Mouse (Mus musculus): ENCODE results near the gene Pcdh8. TPM values are rescaled to one million over a fixed set of nuclear protein-coding genes. Genes with fewer than 3 reads are reported as not detected.
A peak's percentile ranks its signal among the peaks of the same experiment; 100 is the strongest.

The Pcdh8 gene
- 40.7 and 42.6 TPM in 2 replicates for polyA plus RNA-seq (2016; fragmentation: Nextera tagmentation; extraction: Ambion mirVana)

GRCm38 (mm10) chr14:79771094-79771535, at the start of gene Pcdh8:
Gene Pcdh8, minus strand, starts transcription at chr14:79771312.
- H3K4me2 ChIP-seq (replicated peaks): peak within 1 kb of the TSS; percentile 76
- peak within 1 kb of the TSS; percentile 86 for H3K27ac ChIP-seq
- peaks cover 62% of the 10 kb centered on the region for H3K4me1 ChIP-seq
- no peaks in the 10 kb centered on the region for H3K36me3 ChIP-seq
- ATAC-seq (ENCODE audit: low FRiP score): peak; percentile 89
- peak within 1 kb of the TSS; percentile 58 for H3K4me3 ChIP-seq
- peak within 1 kb of the TSS; percentile 69 for H3K9ac ChIP-seq
- no peaks in the 10 kb centered on the region for H3K9me3 ChIP-seq (replicated peaks)
- H3K27me3 ChIP-seq: peaks cover 58% of the 10 kb centered on the region
- WGBS: under 1% methylated on average over 30 of the region's 30 CpGs

- 55% methylated on average over 8 of the region's 8 CpGs for WGBS
These were observed 43.6 kb upstream of the Pcdh8 start for GRCm38 (mm10) chr14:79814709-79815108.

GRCm38 (mm10) chr14:79814084-79814483, 43.0 kb upstream of the Pcdh8 start:
- no peaks in the 10 kb centered on the region for H3K36me3 ChIP-seq
- H3K4me1 ChIP-seq: no peaks in the 10 kb centered on the region
- H3K27me3 ChIP-seq: 0 out of 2 replicates have a peak, but pooled peaks cover 5% of the 10 kb centered on the region
- WGBS: 32% methylated on average over 1 of the region's 1 CpGs
- H3K27ac ChIP-seq: no peak overlapping the region
- no peak overlapping the region for H3K9ac ChIP-seq
- no peak overlapping the region for H3K4me3 ChIP-seq
- no peak overlapping the region for H3K4me2 ChIP-seq (replicated peaks)
- H3K9me3 ChIP-seq (replicated peaks): no peaks in the 10 kb centered on the region
- ATAC-seq (ENCODE audit: low FRiP score): no peak

More at GRCm38 (mm10) chr14:79814709-79815108, 43.6 kb upstream of the Pcdh8 start:
- H3K4me2 ChIP-seq (replicated peaks): no peak overlapping the region
- no peak overlapping the region for H3K4me3 ChIP-seq
- H3K27me3 ChIP-seq: 0 out of 2 replicates have a peak, but pooled peaks cover 5% of the 10 kb centered on the region
- H3K9me3 ChIP-seq (replicated peaks): no peaks in the 10 kb centered on the region
- H3K9ac ChIP-seq: no peak overlapping the region
- no peak for ATAC-seq (ENCODE audit: low FRiP score)
- no peaks in the 10 kb centered on the region for H3K4me1 ChIP-seq
- no peak overlapping the region for H3K27ac ChIP-seq
- no peaks in the 10 kb centered on the region for H3K36me3 ChIP-seq

- no peaks in the 10 kb centered on the region for H3K27me3 ChIP-seq
- WGBS: 70% methylated on average over 8 of the region's 8 CpGs
- no peak for ATAC-seq (ENCODE audit: low FRiP score)
- no peak overlapping the region for H3K9ac ChIP-seq
- H3K36me3 ChIP-seq: no peaks in the 10 kb centered on the region
- H3K4me2 ChIP-seq (replicated peaks): no peak overlapping the region
- no peaks in the 10 kb centered on the region; the same call in 1 of the 2 replicates for H3K9me3 ChIP-seq (replicated peaks)
- no peaks in the 10 kb centered on the region for H3K4me1 ChIP-seq
- H3K27ac ChIP-seq: no peak overlapping the region
- no peak overlapping the region for H3K4me3 ChIP-seq
These were observed 22.1 kb upstream of the Pcdh8 start for GRCm38 (mm10) chr14:79793179-79793578.

GRCm38 (mm10) chr14:79789535-79789934, 18.4 kb upstream of the Pcdh8 start:
- 41% methylated on average over 4 of the region's 4 CpGs for WGBS
- Histone ChIP-seq H3K9me3 (replicated peaks) (no peaks in the 10 kb centered on the region), H3K4me2 (replicated peaks) (no peak overlapping the region), H3K27me3 (no peaks in the 10 kb centered on the region), H3K4me3 (no peak overlapping the region), H3K9ac (no peak overlapping the region), H3K36me3 (no peaks in the 10 kb centered on the region), H3K4me1 (no peaks in the 10 kb centered on the region), H3K27ac (no peak overlapping the region)
- ATAC-seq (ENCODE audit: low FRiP score): no peak

- Histone ChIP-seq H3K9me3 (replicated peaks) (no peaks in the 10 kb centered on the region), H3K4me3 (no peak overlapping the region), H3K27me3 (no peaks in the 10 kb centered on the region), H3K9ac (no peak overlapping the region), H3K27ac (no peak overlapping the region), H3K4me1 (no peaks in the 10 kb centered on the region), H3K4me2 (replicated peaks) (no peak overlapping the region), H3K36me3 (no peaks in the 10 kb centered on the region)
- 75% methylated on average over 2 of the region's 2 CpGs for WGBS
- ATAC-seq (ENCODE audit: low FRiP score): no peak
These were observed 17.6 kb upstream of the Pcdh8 start for GRCm38 (mm10) chr14:79788656-79789204.

DNA sequence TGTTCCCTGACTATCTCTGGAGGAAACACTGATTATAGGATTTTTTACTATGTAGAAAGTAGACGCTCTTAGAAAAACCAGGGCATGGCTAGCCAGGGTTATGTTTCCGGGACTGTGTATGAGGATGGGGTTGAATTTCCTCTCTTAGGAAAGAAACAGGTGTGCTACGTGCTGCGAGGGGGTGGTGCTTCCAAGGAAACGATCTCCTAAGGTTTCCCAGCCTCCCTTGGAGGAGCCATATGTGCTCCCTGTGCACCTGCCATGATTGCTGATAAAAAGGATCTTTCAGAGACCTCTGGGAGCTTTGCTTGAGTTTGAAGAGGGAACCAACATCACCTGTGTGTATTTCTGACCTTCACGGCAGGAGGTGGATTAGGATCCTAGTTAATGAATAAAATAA, 16.8 kb upstream of the Pcdh8 start:
- Histone ChIP-seq H3K36me3 (no peaks in the 10 kb centered on the region), H3K27ac (no peak overlapping the region), H3K9me3 (replicated peaks) (no peaks in the 10 kb centered on the region), H3K4me1 (no peaks in the 10 kb centered on the region), H3K4me2 (replicated peaks) (no peak overlapping the region), H3K27me3 (no peaks in the 10 kb centered on the region), H3K9ac (no peak overlapping the region), H3K4me3 (no peak overlapping the region)
- 88% methylated on average over 6 of the region's 6 CpGs for WGBS
- no peak for ATAC-seq (ENCODE audit: low FRiP score)

DNA sequence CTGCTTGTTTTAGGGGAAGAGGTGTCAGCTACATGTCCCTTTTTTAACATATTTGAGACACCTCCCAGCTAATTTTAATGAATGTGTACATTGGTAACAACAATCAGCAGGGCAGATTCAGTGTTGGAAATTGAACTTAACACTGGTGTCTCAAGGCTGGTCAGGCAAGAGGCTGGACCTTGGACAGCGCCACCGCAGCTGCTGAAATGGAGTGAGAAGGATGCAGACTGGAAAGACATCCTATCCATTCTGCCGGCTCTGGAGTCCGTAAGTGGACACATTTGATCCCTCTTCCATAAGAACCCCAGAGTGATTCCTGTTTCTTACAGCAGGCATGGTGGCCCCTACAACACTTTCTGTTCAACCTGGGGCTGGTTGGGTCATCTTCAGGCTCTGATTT, 14.3 kb upstream of the Pcdh8 start:
- Histone ChIP-seq H3K27ac (no peak overlapping the region), H3K9ac (no peak overlapping the region), H3K4me1 (peaks cover 5% of the 10 kb centered on the region; the same call in 1 of the 2 replicates), H3K27me3 (no peaks in the 10 kb centered on the region), H3K4me2 (replicated peaks) (no peak overlapping the region), H3K36me3 (no peaks in the 10 kb centered on the region), H3K4me3 (no peak overlapping the region), H3K9me3 (replicated peaks) (no peaks in the 10 kb centered on the region)
- WGBS: 43% methylated on average over 4 of the region's 4 CpGs
- ATAC-seq (ENCODE audit: low FRiP score): no peak

GRCm38 (mm10) chr14:79780889-79781288, 9.8 kb upstream of the Pcdh8 start:
- WGBS: 40% methylated on average over 1 of the region's 1 CpGs
- no peak overlapping the region for H3K9ac ChIP-seq
- no peak overlapping the region for H3K4me3 ChIP-seq
- H3K27me3 ChIP-seq: no peaks in the 10 kb centered on the region
- H3K9me3 ChIP-seq (replicated peaks): no peaks in the 10 kb centered on the region
- ATAC-seq (ENCODE audit: low FRiP score): no peak
- peaks cover 10% of the 10 kb centered on the region; the same call in 1 of the 2 replicates for H3K4me1 ChIP-seq
- H3K4me2 ChIP-seq (replicated peaks): no peak overlapping the region
- H3K36me3 ChIP-seq: no peaks in the 10 kb centered on the region
- H3K27ac ChIP-seq: no peak overlapping the region

GRCm38 (mm10) chr14:79780332-79780731, 9.2 kb upstream of the Pcdh8 start:
- ATAC-seq (ENCODE audit: low FRiP score): no peak
- WGBS: 10% methylated on average over 6 of the region's 6 CpGs
- H3K27me3 ChIP-seq: no peaks in the 10 kb centered on the region

DNA sequence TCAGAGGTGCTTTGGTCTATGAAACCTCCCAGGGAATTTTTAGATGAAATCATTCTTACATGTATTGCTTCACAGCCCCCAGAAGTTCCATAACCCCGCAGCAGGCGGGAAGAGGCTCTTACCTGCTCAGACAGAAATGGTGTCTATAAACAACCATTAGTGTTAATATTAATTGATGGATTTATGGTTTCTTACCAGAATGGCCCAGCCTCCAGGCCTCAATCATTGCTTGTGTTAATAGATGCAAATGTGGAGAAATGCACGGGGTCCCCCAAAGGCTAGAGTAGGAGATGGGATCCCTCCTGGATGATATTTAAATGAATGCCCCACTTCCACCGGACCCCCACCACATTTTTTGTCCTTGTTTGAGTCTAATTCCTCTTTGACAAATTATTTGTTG, 8.7 kb upstream of the Pcdh8 start:
- Histone ChIP-seq H3K27ac (no peak overlapping the region), H3K4me1 (peaks cover 11% of the 10 kb centered on the region; the same call in 1 of the 2 replicates), H3K9me3 (replicated peaks) (no peaks in the 10 kb centered on the region), H3K4me2 (replicated peaks) (no peak overlapping the region), H3K36me3 (no peaks in the 10 kb centered on the region), H3K27me3 (no peaks in the 10 kb centered on the region; the same call in 1 of the 2 replicates), H3K9ac (no peak overlapping the region), H3K4me3 (no peak overlapping the region)
- 59% methylated on average over 4 of the region's 4 CpGs for WGBS
- ATAC-seq (ENCODE audit: low FRiP score): no peak

More at GRCm38 (mm10) chr14:79780332-79780731, 9.2 kb upstream of the Pcdh8 start:
- Histone ChIP-seq H3K36me3 (no peaks in the 10 kb centered on the region), H3K27ac (no peak overlapping the region), H3K4me3 (no peak overlapping the region), H3K4me1 (peaks cover 10% of the 10 kb centered on the region; the same call in 1 of the 2 replicates), H3K9me3 (replicated peaks) (no peaks in the 10 kb centered on the region), H3K9ac (no peak overlapping the region), H3K4me2 (replicated peaks) (no peak overlapping the region)

DNA sequence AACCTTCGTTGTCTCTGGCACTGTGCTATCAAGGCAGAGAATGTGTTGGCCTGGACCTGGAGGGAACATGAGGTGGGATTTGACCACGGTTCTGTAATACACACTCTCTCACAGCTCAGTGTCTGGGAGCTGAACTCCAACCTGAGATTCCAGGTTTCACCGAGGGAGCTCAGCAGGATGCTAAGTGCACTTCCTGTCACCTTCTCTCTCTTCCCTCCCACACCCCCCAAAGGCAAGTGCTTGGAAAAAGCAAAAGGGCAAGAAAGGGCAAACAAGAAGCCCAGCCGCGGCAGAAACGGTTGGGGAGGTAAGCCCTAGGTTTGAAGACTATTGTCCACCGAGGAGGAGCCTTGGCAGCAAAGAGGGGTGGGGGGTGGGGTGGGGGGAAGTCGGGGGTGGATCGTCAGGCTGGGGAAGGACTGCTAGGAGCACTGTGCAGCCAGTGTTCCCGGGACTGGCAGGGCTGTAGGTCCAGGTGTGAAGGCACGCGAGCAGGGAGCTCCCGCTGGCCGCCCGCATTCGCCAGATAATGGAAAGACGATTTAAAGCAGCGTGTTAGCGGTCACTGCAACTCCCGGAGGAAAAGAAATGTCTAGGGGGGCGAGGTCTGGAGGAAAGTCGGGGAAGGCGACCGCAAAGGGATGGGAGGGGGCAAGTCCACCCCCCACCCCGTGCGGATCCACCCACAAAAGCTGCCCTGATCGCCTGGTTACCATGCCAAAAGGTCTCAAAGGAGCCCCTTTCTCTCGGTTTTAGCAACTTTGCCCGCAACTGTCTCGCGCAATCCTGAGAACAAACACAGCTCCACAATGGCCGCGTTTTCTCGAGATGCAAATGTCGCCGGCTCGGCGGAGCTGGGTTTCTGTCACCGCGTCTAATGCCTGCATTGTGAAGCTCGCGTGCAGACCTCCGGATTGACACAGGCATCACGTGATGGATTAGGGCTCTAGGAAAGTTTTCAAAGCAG, 2.6 kb upstream of the Pcdh8 start:
- H3K4me2 ChIP-seq (replicated peaks): peak overlapping the region; percentile 79
- WGBS: under 1% methylated on average over 44 of the region's 44 CpGs
- H3K9me3 ChIP-seq (replicated peaks): no peaks in the 10 kb centered on the region
- peak overlapping the region; percentile 71 for H3K9ac ChIP-seq
- H3K36me3 ChIP-seq: no peaks in the 10 kb centered on the region
- H3K4me1 ChIP-seq: peaks cover 48% of the 10 kb centered on the region
- peak; percentile 39 for ATAC-seq (ENCODE audit: low FRiP score)
- peaks cover 38% of the 10 kb centered on the region for H3K27me3 ChIP-seq
- H3K27ac ChIP-seq: peak overlapping the region; percentile 79
- H3K4me3 ChIP-seq: peak overlapping the region; percentile 45
